Mouse (Mus musculus) kidney, adult 2 months (tissue): ENCODE data around the gene Dlgap1. TPM values are rescaled to one million over a fixed set of nuclear protein-coding genes. Genes with fewer than 3 reads are reported as not detected.
A peak's percentile ranks its signal among the peaks of the same experiment; 100 is the strongest.

Source experiments
- DNase-seq: peaks from one replicate; pipeline ENCODE4 v3.0.0; 2021
- H3K27ac ChIP-seq: fragments of 200-500 bp; 2 replicates; pipeline ENCODE4 v1.5.1; 2012; ENCODE audit warnings: low read depth, low read length, control low read depth, inconsistent platforms; ENCODE audit not compliant: insufficient read depth
- H3K27me3 ChIP-seq: fragments of 200-500 bp; replicated peaks from 2 replicates; pipeline ENCODE4 v1.6.1; 2012; ENCODE audit warnings: mild to moderate bottlenecking, moderate library complexity, low read length, inconsistent platforms; ENCODE audit not compliant: control insufficient read depth, insufficient read depth
- H3K36me3 ChIP-seq: fragments of 200-500 bp; 2 replicates; pipeline ENCODE4 v1.6.1; 2012; ENCODE audit warnings: mild to moderate bottlenecking, moderate library complexity, low read length, inconsistent platforms; ENCODE audit not compliant: control insufficient read depth, insufficient read depth
- H3K4me1 ChIP-seq: fragments of 200-500 bp; 2 replicates; pipeline ENCODE4 v1.6.1; 2011; ENCODE audit warnings: low read length; ENCODE audit not compliant: control insufficient read depth, insufficient read depth
- H3K4me3 ChIP-seq: fragments of 200-500 bp; 2 replicates; pipeline ENCODE4 v1.5.1; 2011; ENCODE audit warnings: mild to moderate bottlenecking, low read depth, low read length, control low read depth; ENCODE audit not compliant: insufficient read depth
- CTCF ChIP-seq: fragments of 200-500 bp; conservative IDR thresholded peaks from 2 replicates; pipeline ENCODE4 v1.5.1; 2011; ENCODE audit warnings: low read depth, mild to moderate bottlenecking, control low read depth, low read length, moderate library complexity, mixed read lengths; ENCODE audit not compliant: insufficient read depth, insufficient read length
- POLR2A ChIP-seq: fragments of 200-500 bp; IDR thresholded peaks from one replicate; pipeline ENCODE4 v1.6.1; 2011; ENCODE audit warnings: low read depth, low read length, control low read depth
- WGBS: fragments of 180-500 bp; shearing (Covaris S2); methylation state at CpG from one replicate; pipeline ENCODE4 v1.1.7; 2018; 5-methylcytosine and 5-hydroxymethylcytosine counted together
- polyA plus RNA-seq: library from polyadenylated mRNA; depleted of rRNA; stranded (reverse); fragments of >200 nt; gene quantifications from 2 replicates; pipeline ENCODE4 v1.2.3, GENCODE M21; 2012

Dlgap1 gene
- polyA plus RNA-seq, 1 experiment = 0.55 TPM

GRCm38 (mm10) chr17:70690174-70690573, 721.3 kb downstream of the Dlgap1 start:
- Histone ChIP-seq H3K27me3 (no peaks in the 10 kb centered on the region; the same call in 1 of the 2 replicates), H3K36me3 (no peaks in the 10 kb centered on the region), H3K4me3 (no peak overlapping the region), H3K27ac (no peak overlapping the region), H3K4me1 (no peaks in the 10 kb centered on the region)
- DNase-seq = no peak
- TF ChIP-seq CTCF (no peak), POLR2A (no peak)
- WGBS = 86% methylated on average over 6 of the region's 6 CpGs

- TF ChIP-seq CTCF (no peak), POLR2A (no peak)
- Histone ChIP-seq H3K4me3 (no peak overlapping the region), H3K36me3 (no peaks in the 10 kb centered on the region), H3K27me3 (no peaks in the 10 kb centered on the region; the same call in 1 of the 2 replicates), H3K4me1 (no peaks in the 10 kb centered on the region), H3K27ac (no peak overlapping the region)
- DNase-seq = no peak
- 77% methylated on average over 8 of the region's 8 CpGs for WGBS
Observed at GRCm38 (mm10) chr17:70690598-70690997, 721.7 kb downstream of the Dlgap1 start.

- no peaks in the 10 kb centered on the region for H3K36me3 ChIP-seq
- no peaks in the 10 kb centered on the region for H3K27me3 ChIP-seq
- DNase-seq = peak; percentile 88
- H3K27ac ChIP-seq = no peak overlapping the region
- TF ChIP-seq CTCF (peak; percentile 95), POLR2A (no peak)
- WGBS = 2% methylated on average over 28 of the region's 28 CpGs
- H3K4me3 ChIP-seq = no peak overlapping the region
- H3K4me1 ChIP-seq = peaks cover 5% of the 10 kb centered on the region; the same call in 1 of the 2 replicates
Observed at GRCm38 (mm10) chr17:70706976-70707818, 738.3 kb downstream of the Dlgap1 start.

GRCm38 (mm10) chr17:70707819-70708140, 738.9 kb downstream of the Dlgap1 start:
- no peak overlapping the region for H3K27ac ChIP-seq
- 31% methylated on average over 6 of the region's 6 CpGs for WGBS
- peaks cover 5% of the 10 kb centered on the region; the same call in 1 of the 2 replicates for H3K4me1 ChIP-seq
- TF ChIP-seq CTCF = no peak
- H3K4me3 ChIP-seq = no peak overlapping the region
- DNase-seq = no peak
- H3K27me3 ChIP-seq = no peaks in the 10 kb centered on the region
- no peaks in the 10 kb centered on the region for H3K36me3 ChIP-seq

GRCm38 (mm10) chr17:70709545-70709944, 740.7 kb downstream of the Dlgap1 start:
- H3K4me3 ChIP-seq = no peak overlapping the region
- no peak overlapping the region for H3K27ac ChIP-seq
- no peak for DNase-seq
- TF ChIP-seq CTCF = no peak
- no peak for TF ChIP-seq POLR2A
- H3K27me3 ChIP-seq = no peaks in the 10 kb centered on the region
- WGBS = 69% methylated on average over 5 of the region's 5 CpGs
- H3K36me3 ChIP-seq = no peaks in the 10 kb centered on the region
- peaks cover 5% of the 10 kb centered on the region; the same call in 1 of the 2 replicates for H3K4me1 ChIP-seq

- WGBS = 64% methylated on average over 10 of the region's 10 CpGs
- Histone ChIP-seq H3K36me3 (no peaks in the 10 kb centered on the region), H3K4me3 (no peak overlapping the region), H3K27ac (no peak overlapping the region), H3K27me3 (no peaks in the 10 kb centered on the region), H3K4me1 (no peaks in the 10 kb centered on the region)
- no peak for DNase-seq
- TF ChIP-seq CTCF (no peak), POLR2A (no peak)
Observed at GRCm38 (mm10) chr17:70713470-70713869, 744.6 kb downstream of the Dlgap1 start.

GRCm38 (mm10) chr17:70719684-70720324, 750.9 kb downstream of the Dlgap1 start:
- WGBS = 67% methylated on average over 11 of the region's 11 CpGs
- no peak for DNase-seq
- TF ChIP-seq POLR2A (no peak), CTCF (no peak)
- no peak overlapping the region for H3K27ac ChIP-seq
- no peak overlapping the region for H3K4me3 ChIP-seq
- no peaks in the 10 kb centered on the region for H3K27me3 ChIP-seq
- no peaks in the 10 kb centered on the region for H3K4me1 ChIP-seq
- no peaks in the 10 kb centered on the region for H3K36me3 ChIP-seq
